Mouse (Mus musculus) stomach, postnatal 0 days (tissue): ENCODE measurements around the gene Tex10. TPM values are rescaled to one million over a fixed set of nuclear protein-coding genes. Genes with fewer than 3 reads are reported as not detected.
"Not testable (repeated sequence)": the region's sequence is repeated elsewhere in the genome, so short reads cannot be mapped to it uniquely, and the experiment has no call there.

ENCODE experiments used
- ATAC-seq: fragments of 200-750 bp; cut with Nextera tagmentation; 2 replicates; pipeline ENCODE4 v1.8.0; 2017; ENCODE audit not compliant: low FRiP score, low TSS enrichment
- DNase-seq: peaks from one replicate; pipeline ENCODE4 v3.0.0-alpha.2; 2016; ENCODE audit warnings: low spot score
- H3K27ac ChIP-seq: fragments of 300-500 bp; sonication (generic); replicated peaks from 2 replicates; pipeline ENCODE4 v1.5.1; 2014; ENCODE audit warnings: mild to moderate bottlenecking, control low read depth
- H3K27me3 ChIP-seq: fragments of 300-500 bp; sonication (generic); 2 replicates; pipeline ENCODE4 v1.6.1; 2014; ENCODE audit warnings: low read length; ENCODE audit not compliant: control insufficient read depth, insufficient read depth
- H3K36me3 ChIP-seq: fragments of 300-500 bp; sonication (generic); 2 replicates; pipeline ENCODE4 v1.6.1; 2014; ENCODE audit warnings: low read length, mixed read lengths; ENCODE audit not compliant: control insufficient read depth, insufficient read depth
- H3K4me1 ChIP-seq: fragments of 300-500 bp; sonication (generic); replicated peaks from 2 replicates; pipeline ENCODE4 v1.6.1; 2014; ENCODE audit warnings: antibody characterized with exemption; ENCODE audit not compliant: control insufficient read depth, insufficient read depth
- H3K4me2 ChIP-seq: fragments of 300-500 bp; sonication (generic); replicated peaks from 2 replicates; pipeline ENCODE4 v1.6.1; 2014; ENCODE audit warnings: low read depth, mild to moderate bottlenecking, control low read depth, moderate library complexity
- H3K4me3 ChIP-seq: fragments of 300-500 bp; sonication (generic); 2 replicates; pipeline ENCODE4 v1.5.1; 2014; ENCODE audit warnings: low read depth, low read length, control low read depth
- H3K9ac ChIP-seq: fragments of 300-500 bp; sonication (generic); 2 replicates; pipeline ENCODE4 v1.6.1; 2014; ENCODE audit warnings: mild to moderate bottlenecking, low read length, control low read depth, mixed read lengths
- H3K9me3 ChIP-seq: fragments of 300-500 bp; sonication (generic); 2 replicates; pipeline ENCODE4 v1.6.1; 2016; ENCODE audit warnings: low read length; ENCODE audit not compliant: control insufficient read depth
- CTCF ChIP-seq: IDR thresholded peaks from 2 replicates; pipeline ENCODE4 v1.5.1; 2016; ENCODE audit warnings: antibody characterized with exemption, low read depth, mild to moderate bottlenecking, moderate library complexity
- EP300 ChIP-seq: optimal IDR thresholded peaks from 2 replicates; pipeline ENCODE3; 2016; ENCODE audit warnings: antibody characterized with exemption
- WGBS: fragments of 180-500 bp; shearing (Covaris S2); extraction: QIAGEN DNeasy Blood & Tissue Kit; methylation state at CpG from one replicate; pipeline ENCODE4 v1.1.7; 2014; 5-methylcytosine and 5-hydroxymethylcytosine counted together
- polyA plus RNA-seq: library from polyadenylated mRNA; unstranded; fragments of >200 nt; fragmentation: Nextera tagmentation; extraction: Ambion mirVana; gene quantifications from 2 replicates; pipeline ENCODE4 v1.2.1, GENCODE M21; 2015

The Tex10 gene
- polyA plus RNA-seq, 1 experiment from 2014 or later, result 19.6 TPM

DNA sequence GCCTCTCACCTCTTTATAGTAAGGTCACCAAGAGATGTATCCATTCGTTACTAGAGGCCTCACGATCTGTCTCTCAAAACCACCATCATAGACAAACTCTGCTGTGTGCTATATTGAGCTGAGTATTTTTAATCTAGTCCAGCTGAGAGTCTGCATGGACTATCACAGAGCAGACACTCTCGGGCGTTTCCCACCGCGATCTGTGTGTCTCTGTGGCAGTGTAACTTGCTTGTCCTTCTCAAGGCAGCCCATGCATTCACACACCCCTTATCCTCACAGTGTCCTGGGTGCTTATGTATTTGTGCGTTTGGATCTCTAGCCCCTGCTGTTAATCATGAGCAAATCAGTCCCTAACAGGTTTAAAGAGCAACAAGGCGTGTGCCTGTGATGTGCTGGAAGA lies 59.8 kb downstream of the Tex10 start:
- no peak for ATAC-seq

DNA sequence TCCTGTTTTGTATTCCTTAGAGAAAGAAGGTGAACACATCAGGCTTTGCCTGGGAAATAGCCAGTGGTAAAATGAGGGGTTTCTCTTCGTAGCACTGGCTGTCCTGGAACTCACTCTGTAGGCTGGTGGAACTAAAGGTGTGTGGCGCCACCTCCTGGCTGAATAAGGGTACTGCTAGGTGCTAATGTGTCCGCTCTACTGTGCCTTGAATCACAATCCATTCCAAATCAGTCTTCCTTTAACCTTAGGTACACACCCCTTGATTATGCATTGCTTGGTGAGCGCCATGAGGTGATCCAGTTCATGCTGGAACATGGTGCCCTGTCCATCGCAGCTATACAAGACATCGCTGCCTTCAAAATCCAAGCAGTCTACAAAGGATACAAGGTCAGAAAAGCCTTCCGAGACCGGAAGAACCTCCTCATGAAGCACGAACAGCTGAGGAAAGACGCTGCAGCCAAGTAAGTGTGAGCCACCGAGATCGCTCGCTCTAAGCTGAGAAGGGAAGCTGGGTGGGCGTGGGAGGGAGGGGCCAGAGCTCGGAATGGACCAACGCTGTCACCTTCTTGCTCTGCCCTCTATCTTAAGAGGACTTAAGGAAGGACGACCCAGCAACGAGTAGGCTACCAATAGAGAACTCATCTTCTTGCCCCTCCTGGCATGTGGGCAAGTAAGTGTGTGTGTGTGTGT lies 65.8 kb downstream of the Tex10 start:
- H3K4me1 ChIP-seq, result no peaks in the 10 kb centered on the region
- no peak overlapping the region for H3K9ac ChIP-seq
- H3K36me3 ChIP-seq, result no peaks in the 10 kb centered on the region
- no peaks in the 10 kb centered on the region for H3K9me3 ChIP-seq
- no peak overlapping the region for H3K4me3 ChIP-seq
- 0 out of 2 replicates have a peak overlapping the region, but pooled peaks have one; percentile 3 for H3K4me2 ChIP-seq
- no peak overlapping the region for H3K27ac ChIP-seq
- 49% methylated on average over 18 of the region's 18 CpGs for WGBS
- H3K27me3 ChIP-seq, result no peaks in the 10 kb centered on the region
- TF ChIP-seq EP300 (no peak), CTCF (peak; percentile 90)
- ATAC-seq (peak; percentile 59), DNase-seq (peak; percentile 70)

More for the DNA sequence above, 59.8 kb downstream of the Tex10 start:
- TF ChIP-seq EP300 (no peak), CTCF (no peak)
- H3K27ac ChIP-seq, result no peak overlapping the region
- no peaks in the 10 kb centered on the region for H3K36me3 ChIP-seq
- no peak overlapping the region for H3K4me2 ChIP-seq
- no peaks in the 10 kb centered on the region for H3K27me3 ChIP-seq
- H3K9ac ChIP-seq, result no peak overlapping the region
- H3K4me3 ChIP-seq, result no peak overlapping the region
- 84% methylated on average over 8 of the region's 8 CpGs for WGBS
- no peak for DNase-seq
- H3K4me1 ChIP-seq, result no peaks in the 10 kb centered on the region
- H3K9me3 ChIP-seq, result no peaks in the 10 kb centered on the region

DNA sequence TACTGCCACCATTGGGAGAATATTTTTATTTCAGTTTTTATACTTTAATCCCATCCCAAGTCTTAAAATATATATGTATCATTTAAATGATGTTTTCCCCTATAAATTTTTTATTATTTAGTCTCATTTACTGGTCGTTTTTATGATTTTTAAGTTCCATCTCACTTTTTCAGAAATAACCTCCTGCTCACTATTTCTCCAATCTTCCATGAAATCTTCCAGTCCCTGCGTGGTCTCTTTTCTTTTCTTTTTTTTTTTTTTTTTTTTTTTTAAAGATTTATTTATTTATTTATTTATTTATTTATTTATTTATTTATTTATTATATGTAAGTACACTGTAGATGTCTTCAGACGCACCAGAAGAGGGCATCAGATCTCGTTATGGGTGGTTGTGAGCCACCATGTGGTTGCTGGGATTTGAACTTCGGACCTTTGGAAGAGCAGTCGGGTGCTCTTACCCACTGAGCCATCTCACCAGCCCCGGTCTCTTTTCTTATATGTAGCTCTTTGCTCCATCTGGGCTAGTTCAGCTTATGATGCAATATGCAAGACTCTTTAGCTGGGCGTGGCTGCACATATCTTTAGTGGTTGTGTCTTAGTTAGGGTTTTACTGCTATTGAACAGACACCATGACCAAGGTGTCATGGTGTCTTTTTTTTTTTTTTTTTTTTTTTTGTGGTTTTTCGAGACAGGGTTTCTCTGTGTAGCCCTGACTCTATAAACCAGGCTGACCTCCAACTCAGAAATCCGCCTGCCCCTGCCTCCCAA lies 67.4 kb downstream of the Tex10 start:
- H3K9me3 ChIP-seq, H3K27ac ChIP-seq, H3K9ac ChIP-seq, H3K27me3 ChIP-seq, H3K36me3 ChIP-seq, DNase-seq, H3K4me1 ChIP-seq, ATAC-seq, H3K4me2 ChIP-seq, H3K4me3 ChIP-seq: not testable (repeated sequence)
- WGBS, result 88% methylated on average over 9 of the region's 10 CpGs

GRCm38 (mm10) chr4:48403066-48403640 lies 70.1 kb downstream of the Tex10 start:
- no peak overlapping the region for H3K4me2 ChIP-seq
- TF ChIP-seq EP300, result no peak
- TF ChIP-seq CTCF, result no peak
- WGBS, result 77% methylated on average over 16 of the region's 16 CpGs
- H3K27me3 ChIP-seq, result no peaks in the 10 kb centered on the region
- ATAC-seq (no peak), DNase-seq (no peak)
- H3K27ac ChIP-seq, result no peak overlapping the region
- H3K4me3 ChIP-seq, result no peak overlapping the region
- H3K4me1 ChIP-seq, result no peaks in the 10 kb centered on the region
- H3K9ac ChIP-seq, result no peak overlapping the region
- no peaks in the 10 kb centered on the region for H3K9me3 ChIP-seq
- no peaks in the 10 kb centered on the region for H3K36me3 ChIP-seq

- ATAC-seq (no peak), DNase-seq (no peak)
- no peaks in the 10 kb centered on the region for H3K4me1 ChIP-seq
- TF ChIP-seq CTCF (no peak), EP300 (no peak)
- no peaks in the 10 kb centered on the region; the same call in 1 of the 2 replicates for H3K36me3 ChIP-seq
- WGBS, result 96% methylated on average over 3 of the region's 3 CpGs
- no peak overlapping the region for H3K9ac ChIP-seq
- no peak overlapping the region for H3K27ac ChIP-seq
- H3K4me3 ChIP-seq, result no peak overlapping the region
- H3K4me2 ChIP-seq, result no peak overlapping the region
- no peaks in the 10 kb centered on the region for H3K9me3 ChIP-seq
- H3K27me3 ChIP-seq, result no peaks in the 10 kb centered on the region
Observed at GRCm38 (mm10) chr4:48396949-48397348, 76.3 kb downstream of the Tex10 start.

GRCm38 (mm10) chr4:48382506-48382905 lies 90.8 kb downstream of the Tex10 start:
- no peak overlapping the region for H3K4me2 ChIP-seq
- H3K9me3 ChIP-seq, result no peaks in the 10 kb centered on the region
- 86% methylated on average over 5 of the region's 5 CpGs for WGBS
- H3K27me3 ChIP-seq, result no peaks in the 10 kb centered on the region
- no peak overlapping the region for H3K9ac ChIP-seq
- TF ChIP-seq EP300 (no peak), CTCF (no peak)
- H3K4me1 ChIP-seq, result no peaks in the 10 kb centered on the region
- ATAC-seq (no peak), DNase-seq (no peak)
- no peak overlapping the region for H3K4me3 ChIP-seq
- no peak overlapping the region for H3K27ac ChIP-seq
- no peaks in the 10 kb centered on the region for H3K36me3 ChIP-seq
